Mouse (Mus musculus) left cerebral cortex, postnatal 25 days (tissue): ENCODE measurements around the gene Taar8a. TPM values are rescaled to one million over a fixed set of nuclear protein-coding genes. Genes with fewer than 3 reads are reported as not detected.

Source experiments
- DNase-seq, 2 experiments: peaks; one replicate each; pipeline ENCODE4 v3.0.0; 2022; ENCODE audit warnings: low spot score in 2 of 2, mixed read lengths in 1 of 2
- intact Hi-C: fragments of 180-260 bp; cut with DNase I; formaldehyde crosslinking; loops from one replicate; pipeline ENCODE4 v1.15.1; 2025
- total RNA-seq, 2 experiments: library from RNA; stranded (reverse); gene quantifications; 2 replicates each; pipeline ENCODE4 v1.2.3; 2021

Gene Taar8a
- total RNA-seq, 2 experiments from 2014 or later, result not detected

- DNase-seq, result peak; percentile 9 to 33
- intact Hi-C loops, result loop anchor here (10.0 kb wide), 1 partner anchor 136 kb away; the partner anchor contains the start of gene Taar5
Observed at GRCm38 (mm10) chr10:24111116-24111778, 34.9 kb downstream of the Taar8a start.

Other genes with a start within 250 kb of the Taar8a start
- gene Vnn3, start 225.0 kb upstream of the Taar8a start, total RNA-seq, result under 1 TPM in 1 of 2 experiments, not detected in 1; 0.25 TPM
- gene Vnn1, start 181.8 kb upstream of the Taar8a start, total RNA-seq, result under 1 TPM in 1 of 2 experiments, not detected in 1; 0.23 TPM
- not detected for gene Taar1, start 156.1 kb upstream of the Taar8a start, total RNA-seq
- gene Taar2, start 137.9 kb upstream of the Taar8a start, total RNA-seq, result not detected
- gene Taar3, start 126.9 kb upstream of the Taar8a start, total RNA-seq, result not detected
- not detected for gene Taar4, start 116.0 kb upstream of the Taar8a start, total RNA-seq
- not detected for gene Taar5, start 105.8 kb upstream of the Taar8a start, total RNA-seq
- not detected for gene Taar6, start 90.9 kb upstream of the Taar8a start, total RNA-seq
- gene Taar7a, start 83.0 kb upstream of the Taar8a start, total RNA-seq, result not detected
- gene Taar7b, start 76.6 kb upstream of the Taar8a start, total RNA-seq, result not detected
- not detected for gene Taar7d, start 49.3 kb upstream of the Taar8a start, total RNA-seq
- gene Taar7e, start 38.9 kb upstream of the Taar8a start, total RNA-seq, result not detected
- gene Taar7f, start 27.0 kb upstream of the Taar8a start, total RNA-seq, result not detected
- gene Taar8b, start 15.8 kb downstream of the Taar8a start, total RNA-seq, result not detected
- not detected for gene Taar8c, start 25.4 kb downstream of the Taar8a start, total RNA-seq
- gene Taar9, start 33.0 kb downstream of the Taar8a start, total RNA-seq, result not detected
- 100 to 1,000 TPM; 128 to 129 TPM for gene Stx7, start 72.8 kb downstream of the Taar8a start, total RNA-seq
- 1 to 10 TPM; 8.2 to 8.8 TPM for gene Moxd1, start 147.0 kb downstream of the Taar8a start, total RNA-seq